9 mouse cellular contexts compared by ENCODE assay signal in the genomic region with DNA sequence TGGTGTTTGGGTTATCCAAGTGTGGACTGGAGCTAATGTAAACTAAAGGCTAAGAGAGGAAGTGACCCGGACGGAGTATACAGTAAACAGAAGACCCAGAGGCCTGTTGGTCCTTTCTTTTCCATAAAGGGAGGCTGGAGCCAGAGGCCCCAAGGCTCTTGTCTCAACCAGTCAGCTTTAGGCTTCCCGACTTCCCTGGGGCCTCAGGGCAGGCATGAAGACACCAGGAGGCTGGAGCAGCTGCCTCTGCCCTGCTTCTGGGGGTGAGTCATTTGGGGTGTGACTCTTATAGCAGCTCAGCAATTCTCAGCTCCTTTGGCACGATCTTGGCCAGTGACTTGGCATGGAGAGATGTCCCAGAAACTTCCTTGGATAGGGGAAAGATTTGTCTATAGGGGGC.
DNase-seq lines count a peak whose midpoint lies in the region; ATAC-seq lines count a peak whose summit lies in the region.
"Had no signal": no experiment of that assay in that cellular context is flagged by ENCODE, and none has a peak within 500 bp of the region (broad histone marks: within the 10 kb centered on the region; RNA-seq: fewer than 3 reads in every experiment).

No protein-coding gene starts in this region.

- no peak overlapping the region for H3K4me2 ChIP-seq in liver, embryonic 16.5 days (ENCODE audit: low read depth, low read length)
- no peak overlapping the region for H3K4me2 ChIP-seq in liver, embryonic 11.5 days
- H3K4me2 ChIP-seq in heart, embryonic 13.5 days = no peak overlapping the region
- no peak overlapping the region for H3K4me2 ChIP-seq in forebrain, embryonic 12.5 days

- no peak for DNase-seq in liver, embryonic 11.5 days (ENCODE audit: low spot score)
- DNase-seq in adipocyte (ENCODE audit: low spot score) = peak; percentile 95
- no peak for DNase-seq in right cerebral cortex, adult 18-20 months
- no peak for DNase-seq in embryo, embryonic 9.5 days (ENCODE audit: extremely low spot score)

- peaks cover 19% of the 10 kb centered on the region for H3K79me2 ChIP-seq in macrophage (ENCODE audit: inconsistent target)

- 34% methylated on average over 4 of the region's 4 CpGs for WGBS in liver, embryonic 16.5 days (ENCODE audit: insufficient replicate concordance)
- WGBS in liver, embryonic 11.5 days = 41% methylated on average over 4 of the region's 4 CpGs
- 17% methylated on average over 4 of the region's 4 CpGs for WGBS in heart, embryonic 13.5 days
- WGBS in macrophage (ENCODE audit: missing documents) = 31% methylated on average over 4 of the region's 4 CpGs
- WGBS in forebrain, embryonic 12.5 days = 54% methylated on average over 4 of the region's 4 CpGs

- no peak overlapping the region for H3K27ac ChIP-seq in liver, embryonic 16.5 days (ENCODE audit: low read length)
- H3K27ac ChIP-seq in liver, embryonic 11.5 days (ENCODE audit: low read depth, low read length) = no peak overlapping the region
- peak overlapping the region; percentile 70 for H3K27ac ChIP-seq in heart, embryonic 13.5 days (replicated peaks)
- peak overlapping the region; percentile 97 for H3K27ac ChIP-seq in macrophage
- no peak overlapping the region for H3K27ac ChIP-seq in forebrain, embryonic 12.5 days

- no peaks in the 10 kb centered on the region for H3K36me3 ChIP-seq in liver, embryonic 16.5 days (ENCODE audit: control insufficient read depth, insufficient read depth)
- H3K36me3 ChIP-seq in liver, embryonic 11.5 days (ENCODE audit: control insufficient read depth, insufficient read depth, low read length) = no peaks in the 10 kb centered on the region
- H3K36me3 ChIP-seq in heart, embryonic 13.5 days = peaks cover 21% of the 10 kb centered on the region
- 0 out of 2 replicates have a peak, but pooled peaks cover 3% of the 10 kb centered on the region for H3K36me3 ChIP-seq in macrophage (ENCODE audit: inconsistent target)
- peaks cover 18% of the 10 kb centered on the region; the same call in 1 of the 2 replicates for H3K36me3 ChIP-seq in forebrain, embryonic 12.5 days (replicated peaks)

- no peak overlapping the region for H3K9ac ChIP-seq in liver, embryonic 16.5 days (ENCODE audit: low read depth, low read length)
- no peak overlapping the region for H3K9ac ChIP-seq in liver, embryonic 11.5 days (ENCODE audit: low read depth, low read length)
- H3K9ac ChIP-seq in heart, embryonic 13.5 days = peak overlapping the region; percentile 15
- no peak overlapping the region for H3K9ac ChIP-seq in forebrain, embryonic 12.5 days

- H3K4me3 ChIP-seq in liver, embryonic 16.5 days (ENCODE audit: low read depth, low read length) = no peak overlapping the region
- no peak overlapping the region for H3K4me3 ChIP-seq in liver, embryonic 11.5 days (ENCODE audit: low read depth, low read length)
- H3K4me3 ChIP-seq in heart, embryonic 13.5 days = no peak overlapping the region
- H3K4me3 ChIP-seq in macrophage (ENCODE audit: inconsistent target) = no peak overlapping the region
- H3K4me3 ChIP-seq in forebrain, embryonic 12.5 days (replicated peaks) = no peak overlapping the region

- H3K9me3 ChIP-seq in liver, embryonic 16.5 days (replicated peaks; ENCODE audit: control insufficient read depth, low read length) = no peaks in the 10 kb centered on the region
- no peaks in the 10 kb centered on the region for H3K9me3 ChIP-seq in liver, embryonic 11.5 days (ENCODE audit: control insufficient read depth, low read length)
- H3K9me3 ChIP-seq in heart, embryonic 13.5 days = no peaks in the 10 kb centered on the region
- H3K9me3 ChIP-seq in forebrain, embryonic 12.5 days = no peaks in the 10 kb centered on the region

- 0 out of 2 replicates have a peak, but pooled peaks have one; percentile 17 for ATAC-seq in liver, embryonic 16.5 days (ENCODE audit: low read depth)
- no peak for ATAC-seq in liver, embryonic 11.5 days (replicated peaks; ENCODE audit: low FRiP score)
- no peak for ATAC-seq in heart, embryonic 13.5 days (ENCODE audit: extremely low read depth, insufficient number of reproducible peaks, low FRiP score, low TSS enrichment)
- no peak for ATAC-seq in forebrain, embryonic 12.5 days (ENCODE audit: low FRiP score)
- ATAC-seq: inflammation-experienced regulatory T-cells, adult 6 months had no signal

- no peaks in the 10 kb centered on the region for H3K27me3 ChIP-seq in liver, embryonic 16.5 days (ENCODE audit: control insufficient read depth, insufficient read depth, low read depth, low read length)
- no peaks in the 10 kb centered on the region for H3K27me3 ChIP-seq in liver, embryonic 11.5 days (replicated peaks; ENCODE audit: control insufficient read depth, insufficient read depth, low read length)
- no peaks in the 10 kb centered on the region for H3K27me3 ChIP-seq in heart, embryonic 13.5 days (replicated peaks)
- no peaks in the 10 kb centered on the region for H3K27me3 ChIP-seq in forebrain, embryonic 12.5 days

- H3K4me1 ChIP-seq in liver, embryonic 16.5 days (ENCODE audit: control insufficient read depth, low read depth, low read length) = no peaks in the 10 kb centered on the region; the same call in 1 of the 2 replicates
- H3K4me1 ChIP-seq in liver, embryonic 11.5 days (replicated peaks; ENCODE audit: control insufficient read depth, insufficient read depth, low read length) = 0 out of 2 replicates have a peak, but pooled peaks cover 3% of the 10 kb centered on the region
- peaks cover 75% of the 10 kb centered on the region for H3K4me1 ChIP-seq in heart, embryonic 13.5 days
- H3K4me1 ChIP-seq in forebrain, embryonic 12.5 days = peaks cover 9% of the 10 kb centered on the region

Comparison
In these comparisons a context has a peak if more than half of its experiments do, and no peak if none do; other contexts are left out.
1. H3K27ac ChIP-seq: peak in heart, embryonic 13.5 days (single experiment) and macrophage (single experiment); none in liver, embryonic 16.5 days (single experiment), liver, embryonic 11.5 days (single experiment) and forebrain, embryonic 12.5 days (single experiment).